Mouse (Mus musculus) inflammation-experienced regulatory T-cells, adult 16 weeks (primary cell): ENCODE measurements around the gene Sgms2. TPM values are rescaled to one million over a fixed set of nuclear protein-coding genes. Genes with fewer than 3 reads are reported as not detected.

Experiments
- polyA plus RNA-seq: library from polyadenylated mRNA; unstranded; fragments of 100-300 nt; shearing (Covaris generic); gene quantifications from one replicate; pipeline ENCODE4 v1.2.1, GENCODE M21; 2017

Sgms2 gene
- 0.18 TPM for polyA plus RNA-seq

GRCm38 (mm10) chr3:131491361-131491925, at the start of gene Sgms2:
Sgms2 (minus strand) TSS chr3:131491411.

GRCm38 (mm10) chr3:131302452-131303319, 188.5 kb downstream of the Sgms2 start, which contains the start of gene Cyp2u1:
Cyp2u1 (minus strand) TSS chr3:131303227.

GRCm38 (mm10) chr3:131271559-131272373, 219.4 kb downstream of the Sgms2 start, which contains the start of gene Hadh:
Hadh (minus strand) TSS chr3:131272101.

Other genes starting within 250 kb of the Sgms2 start
- 79.2 TPM for gene Hadh, start 219.3 kb downstream of the Sgms2 start, polyA plus RNA-seq
- gene Cyp2u1, start 188.2 kb downstream of the Sgms2 start, polyA plus RNA-seq = 1.6 TPM
- 39.4 TPM for gene Papss1, start 73.4 kb upstream of the Sgms2 start, polyA plus RNA-seq